Mouse (Mus musculus) bone marrow, adult 2 months (tissue): ENCODE data around the gene Nfkbiz. TPM values are rescaled to one million over a fixed set of nuclear protein-coding genes. Genes with fewer than 3 reads are reported as not detected.

Experiments used
- H3K27ac ChIP-seq: fragments of 200-500 bp; 2 replicates; pipeline ENCODE4 v1.5.1; 2012; ENCODE audit warnings: low read depth, mild to moderate bottlenecking, control low read depth, inconsistent platforms, low read length; ENCODE audit not compliant: control insufficient read depth, poor library complexity, insufficient read depth
- H3K4me1 ChIP-seq: fragments of 200-500 bp; 2 replicates; pipeline ENCODE4 v1.6.1; 2011; ENCODE audit warnings: low read length; ENCODE audit not compliant: control insufficient read depth, insufficient read depth
- H3K4me3 ChIP-seq: fragments of 200-500 bp; replicated peaks from 2 replicates; pipeline ENCODE3; 2011; ENCODE audit warnings: mild to moderate bottlenecking, low read depth, low read length, control low read depth; ENCODE audit not compliant: control insufficient read depth
- CTCF ChIP-seq: fragments of 200-500 bp; IDR thresholded peaks from 2 replicates; pipeline ENCODE4 v1.5.1; 2011; ENCODE audit warnings: low read length, control low read depth; ENCODE audit not compliant: control insufficient read depth, insufficient read depth
- POLR2A ChIP-seq: fragments of 200-500 bp; IDR thresholded peaks from 2 replicates; pipeline ENCODE4 v1.6.1; 2011; ENCODE audit warnings: low read depth, mild to moderate bottlenecking, control low read depth, low read length, borderline replicate concordance; ENCODE audit not compliant: control insufficient read depth
- WGBS: fragments of 180-500 bp; shearing (Covaris S2); methylation state at CpG from one replicate; pipeline ENCODE4 v1.1.7; 2018; 5-methylcytosine and 5-hydroxymethylcytosine counted together
- polyA plus RNA-seq: library from polyadenylated mRNA; stranded (reverse); fragments of >200 nt; gene quantifications from 2 replicates; pipeline ENCODE4 v1.2.4, GENCODE M21; 2011; ENCODE audit warnings: low replicate concordance; ENCODE audit not compliant: missing spikeins, insufficient read depth, insufficient read length

The Nfkbiz gene
- polyA plus RNA-seq, 1 experiment = 8.6 TPM

- Histone ChIP-seq H3K4me1 (peaks cover 1% of the 10 kb centered on the region; the same call in 1 of the 2 replicates), H3K4me3 (no peak overlapping the region), H3K27ac (no peak overlapping the region)
- TF ChIP-seq CTCF = peak; percentile 87
- TF ChIP-seq POLR2A = no peak
- 71% methylated on average over 6 of the region's 6 CpGs for WGBS
Observed at GRCm38 (mm10) chr16:55858465-55858864, 19.8 kb upstream of the Nfkbiz start.

- Histone ChIP-seq H3K27ac (no peak overlapping the region), H3K4me3 (no peak overlapping the region), H3K4me1 (peaks cover 1% of the 10 kb centered on the region; the same call in 1 of the 2 replicates)
- TF ChIP-seq CTCF (peak; percentile 75), POLR2A (no peak)
- 59% methylated on average over 19 of the region's 19 CpGs for WGBS
Observed at GRCm38 (mm10) chr16:55852943-55853727, 14.4 kb upstream of the Nfkbiz start.

DNA sequence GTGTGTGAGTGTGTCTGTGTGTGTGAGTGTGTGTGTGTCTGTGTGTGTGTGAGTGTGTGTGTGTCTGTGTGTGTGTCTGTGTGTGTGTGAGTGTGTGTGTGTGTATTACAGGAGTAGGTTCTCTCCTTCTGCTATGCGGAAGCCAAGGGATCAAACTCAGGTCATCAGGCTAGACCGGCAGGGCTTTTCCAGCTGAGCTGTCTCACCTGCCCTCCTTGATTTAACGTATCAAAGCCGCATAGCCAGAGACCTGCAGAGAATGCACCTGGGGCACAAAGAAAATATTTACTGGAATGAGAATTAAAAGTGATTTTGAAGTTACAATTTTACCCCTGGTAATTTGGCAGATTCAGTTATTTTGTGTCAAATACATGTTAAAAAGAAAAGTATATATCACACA, 13.8 kb upstream of the Nfkbiz start:
- H3K4me3 ChIP-seq = no peak overlapping the region
- WGBS = 80% methylated on average over 4 of the region's 4 CpGs
- peaks cover 1% of the 10 kb centered on the region; the same call in 1 of the 2 replicates for H3K4me1 ChIP-seq
- TF ChIP-seq CTCF (no peak), POLR2A (no peak)
- no peak overlapping the region for H3K27ac ChIP-seq

GRCm38 (mm10) chr16:55850485-55850884, 11.8 kb upstream of the Nfkbiz start:
- no peak overlapping the region for H3K27ac ChIP-seq
- 84% methylated on average over 3 of the region's 3 CpGs for WGBS
- TF ChIP-seq CTCF (no peak), POLR2A (no peak)

DNA sequence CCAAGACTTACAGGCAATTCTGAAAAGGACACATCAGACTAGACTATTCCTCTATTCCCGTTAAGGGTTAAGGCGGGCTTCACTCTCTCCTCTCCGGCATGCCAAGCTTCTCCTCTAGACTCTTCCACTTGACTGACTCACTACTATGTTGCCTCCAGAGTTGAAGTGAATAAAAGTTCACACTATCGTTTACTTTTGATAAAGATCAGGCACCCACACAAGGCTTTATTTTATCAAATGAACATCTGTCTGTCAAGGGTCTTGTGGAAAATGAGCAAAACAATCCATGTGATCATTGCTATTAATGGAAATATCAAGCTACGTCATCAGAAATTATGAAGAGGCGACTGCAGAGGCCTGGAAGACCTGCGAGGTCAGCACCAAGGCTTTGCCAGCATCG, 9.0 kb upstream of the Nfkbiz start:
- no peak overlapping the region for H3K4me3 ChIP-seq
- WGBS = 83% methylated on average over 8 of the region's 8 CpGs
- no peak for TF ChIP-seq CTCF
- no peak for TF ChIP-seq POLR2A
- no peak overlapping the region for H3K27ac ChIP-seq
- H3K4me1 ChIP-seq = no peaks in the 10 kb centered on the region

More at GRCm38 (mm10) chr16:55850485-55850884, 11.8 kb upstream of the Nfkbiz start:
- no peak overlapping the region for H3K4me3 ChIP-seq
- peaks cover 1% of the 10 kb centered on the region; the same call in 1 of the 2 replicates for H3K4me1 ChIP-seq

GRCm38 (mm10) chr16:55844847-55845246, 6.1 kb upstream of the Nfkbiz start:
- Histone ChIP-seq H3K27ac (no peak overlapping the region), H3K4me3 (no peak overlapping the region), H3K4me1 (no peaks in the 10 kb centered on the region)
- TF ChIP-seq POLR2A (no peak), CTCF (no peak)
- 90% methylated on average over 3 of the region's 3 CpGs for WGBS

DNA sequence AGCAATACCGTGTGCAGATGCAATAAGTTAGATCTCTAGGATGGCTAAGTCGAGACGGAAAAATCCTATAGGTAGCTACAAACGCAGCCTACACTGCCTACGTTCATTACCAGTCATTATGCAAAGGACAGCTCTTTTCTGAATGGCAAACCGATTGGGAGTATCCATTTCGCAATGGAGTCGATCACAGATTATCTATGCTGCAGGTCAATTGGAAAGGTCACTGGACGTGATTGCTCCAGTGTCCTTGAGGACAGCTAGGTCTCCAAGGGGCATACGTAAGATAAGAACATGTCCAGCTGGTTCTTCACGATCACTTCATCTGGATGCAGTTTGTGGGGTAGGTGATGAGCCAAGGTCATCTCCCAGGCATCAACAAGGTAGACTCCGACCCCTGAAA, 5.2 kb upstream of the Nfkbiz start:
- H3K4me3 ChIP-seq = no peak overlapping the region
- no peaks in the 10 kb centered on the region for H3K4me1 ChIP-seq
- 92% methylated on average over 12 of the region's 12 CpGs for WGBS
- no peak overlapping the region for H3K27ac ChIP-seq
- TF ChIP-seq POLR2A (no peak), CTCF (no peak)

GRCm38 (mm10) chr16:55843134-55843533, 4.4 kb upstream of the Nfkbiz start:
- 79% methylated on average over 5 of the region's 5 CpGs for WGBS
- Histone ChIP-seq H3K4me3 (no peak overlapping the region), H3K27ac (no peak overlapping the region), H3K4me1 (no peaks in the 10 kb centered on the region)
- TF ChIP-seq POLR2A = no peak
- no peak for TF ChIP-seq CTCF
